Mouse (Mus musculus) lung, embryonic 15.5 days (tissue): Measurements from ENCODE around the gene Gm973. TPM values are rescaled to one million over a fixed set of nuclear protein-coding genes. Genes with fewer than 3 reads are reported as not detected.

Experiments used
- ATAC-seq: fragments of 200-750 bp; cut with Nextera tagmentation; 2 replicates; pipeline ENCODE4 v1.8.0; 2017; ENCODE audit warnings: moderate number of reproducible peaks, borderline replicate concordance; ENCODE audit not compliant: low FRiP score, low TSS enrichment; ENCODE audit errors: extremely low read depth
- H3K27ac ChIP-seq: fragments of 300-500 bp; sonication (generic); 2 replicates; pipeline ENCODE4 v1.5.1; 2015; ENCODE audit warnings: moderate library complexity, mild to moderate bottlenecking, inconsistent platforms
- H3K27me3 ChIP-seq: fragments of 300-500 bp; sonication (generic); 2 replicates; pipeline ENCODE4 v1.6.1; 2015; ENCODE audit warnings: inconsistent platforms
- H3K36me3 ChIP-seq: fragments of 300-500 bp; sonication (generic); 2 replicates; pipeline ENCODE4 v1.6.1; 2015; ENCODE audit warnings: inconsistent platforms
- H3K4me1 ChIP-seq: fragments of 300-500 bp; sonication (generic); 2 replicates; pipeline ENCODE4 v1.6.1; 2015; ENCODE audit warnings: inconsistent platforms
- H3K4me2 ChIP-seq: fragments of 300-500 bp; sonication (generic); 2 replicates; pipeline ENCODE4 v1.6.1; 2015; ENCODE audit warnings: inconsistent platforms, mild to moderate bottlenecking, moderate library complexity
- H3K4me3 ChIP-seq: fragments of 300-500 bp; sonication (generic); 2 replicates; pipeline ENCODE4 v1.5.1; 2015; ENCODE audit warnings: mild to moderate bottlenecking, inconsistent platforms
- H3K9ac ChIP-seq: fragments of 300-500 bp; sonication (generic); 2 replicates; pipeline ENCODE4 v1.6.1; 2015; ENCODE audit warnings: inconsistent platforms
- H3K9me3 ChIP-seq: fragments of 300-500 bp; sonication (generic); 2 replicates; pipeline ENCODE4 v1.6.1; 2016; ENCODE audit warnings: inconsistent platforms
- WGBS: fragments of 180-500 bp; shearing (Covaris S2); methylation state at CpG from one replicate; pipeline ENCODE4 v1.1.7; 2015; 5-methylcytosine and 5-hydroxymethylcytosine counted together
- polyA plus RNA-seq: library from polyadenylated mRNA; unstranded; fragments of >200 nt; fragmentation: Nextera tagmentation; extraction: Ambion mirVana; gene quantifications from 2 replicates; pipeline ENCODE4 v1.2.1, GENCODE M21; 2015

Gm973 gene
- polyA plus RNA-seq, result 0.76 and 0.86 TPM in 2 replicates

- H3K27me3 ChIP-seq, result no peaks in the 10 kb centered on the region
- 2% methylated on average over 25 of the region's 25 CpGs for WGBS
- H3K4me3 ChIP-seq, result peak within 1 kb of the TSS; percentile 37
- peak; percentile 90 for ATAC-seq
- peak within 1 kb of the TSS; percentile 61 for H3K4me2 ChIP-seq
- peak within 1 kb of the TSS; percentile 47 for H3K9ac ChIP-seq
- no peaks in the 10 kb centered on the region for H3K36me3 ChIP-seq
- no peaks in the 10 kb centered on the region for H3K9me3 ChIP-seq
- H3K27ac ChIP-seq, result peak within 1 kb of the TSS; percentile 95
- peaks cover 52% of the 10 kb centered on the region for H3K4me1 ChIP-seq
These were observed at the start of gene Gm973 for GRCm38 (mm10) chr1:59516026-59516917. TSS of gene Gm973 (plus strand) at chr1:59516264.

GRCm38 (mm10) chr1:59469170-59469569 lies 46.9 kb upstream of the Gm973 start:
- 39% methylated on average over 4 of the region's 4 CpGs for WGBS
- no peak for ATAC-seq
- Histone ChIP-seq H3K27ac (no peak overlapping the region), H3K27me3 (no peaks in the 10 kb centered on the region), H3K36me3 (no peaks in the 10 kb centered on the region), H3K4me1 (peaks cover 49% of the 10 kb centered on the region), H3K4me2 (no peak overlapping the region), H3K9me3 (no peaks in the 10 kb centered on the region), H3K4me3 (no peak overlapping the region), H3K9ac (no peak overlapping the region)

GRCm38 (mm10) chr1:59470766-59471165 lies 45.3 kb upstream of the Gm973 start:
- Histone ChIP-seq H3K4me1 (peaks cover 39% of the 10 kb centered on the region), H3K27ac (no peak overlapping the region), H3K36me3 (no peaks in the 10 kb centered on the region), H3K9me3 (no peaks in the 10 kb centered on the region), H3K4me3 (no peak overlapping the region), H3K4me2 (no peak overlapping the region), H3K9ac (no peak overlapping the region), H3K27me3 (no peaks in the 10 kb centered on the region)
- WGBS, result 45% methylated on average over 4 of the region's 4 CpGs
- ATAC-seq, result no peak

GRCm38 (mm10) chr1:59472368-59473180 lies 43.5 kb upstream of the Gm973 start:
- H3K27ac ChIP-seq, result peak overlapping the region; percentile 63
- no peak for ATAC-seq
- H3K4me3 ChIP-seq, result no peak overlapping the region
- peaks cover 37% of the 10 kb centered on the region for H3K4me1 ChIP-seq
- H3K36me3 ChIP-seq, result no peaks in the 10 kb centered on the region
- H3K9me3 ChIP-seq, result no peaks in the 10 kb centered on the region
- whole genome bisulfite sequencing, result 15% methylated on average over 9 of the region's 11 CpGs
- H3K9ac ChIP-seq, result no peak overlapping the region
- no peaks in the 10 kb centered on the region for H3K27me3 ChIP-seq
- H3K4me2 ChIP-seq, result peak overlapping the region; percentile 25; the same call in 1 of the 2 replicates

GRCm38 (mm10) chr1:59473181-59473555 lies 42.9 kb upstream of the Gm973 start:
- ATAC-seq, result no peak
- Histone ChIP-seq H3K27me3 (no peaks in the 10 kb centered on the region), H3K36me3 (no peaks in the 10 kb centered on the region), H3K4me3 (no peak overlapping the region), H3K27ac (peak overlapping the region; percentile 63), H3K9ac (no peak overlapping the region), H3K9me3 (no peaks in the 10 kb centered on the region), H3K4me2 (peak overlapping the region; percentile 4; the same call in 1 of the 2 replicates), H3K4me1 (peaks cover 37% of the 10 kb centered on the region)
- 19% methylated on average over 4 of the region's 4 CpGs for WGBS

- Histone ChIP-seq H3K9me3 (no peaks in the 10 kb centered on the region), H3K27me3 (no peaks in the 10 kb centered on the region), H3K4me2 (no peak overlapping the region), H3K9ac (no peak overlapping the region), H3K4me1 (peaks cover 42% of the 10 kb centered on the region), H3K4me3 (no peak overlapping the region), H3K36me3 (no peaks in the 10 kb centered on the region), H3K27ac (no peak overlapping the region)
- no peak for ATAC-seq
- WGBS, result 20% methylated on average over 2 of the region's 2 CpGs
These were observed 40.4 kb upstream of the Gm973 start for GRCm38 (mm10) chr1:59475618-59476017.

GRCm38 (mm10) chr1:59478911-59479310 lies 37.2 kb upstream of the Gm973 start:
- H3K9me3 ChIP-seq, result no peaks in the 10 kb centered on the region
- no peaks in the 10 kb centered on the region for H3K36me3 ChIP-seq
- WGBS, result 45% methylated on average over 3 of the region's 3 CpGs
- no peak overlapping the region for H3K4me3 ChIP-seq
- no peak for ATAC-seq
- H3K27ac ChIP-seq, result no peak overlapping the region
- H3K9ac ChIP-seq, result no peak overlapping the region
- no peaks in the 10 kb centered on the region for H3K27me3 ChIP-seq
- no peak overlapping the region for H3K4me2 ChIP-seq
- peaks cover 28% of the 10 kb centered on the region for H3K4me1 ChIP-seq

- Histone ChIP-seq H3K9ac (peak overlapping the region; percentile 30), H3K27ac (peak overlapping the region; percentile 99), H3K36me3 (peaks cover 4% of the 10 kb centered on the region; the same call in 1 of the 2 replicates), H3K9me3 (no peaks in the 10 kb centered on the region), H3K4me3 (peak overlapping the region; percentile 84), H3K4me2 (peak overlapping the region; percentile 84), H3K4me1 (peaks cover 27% of the 10 kb centered on the region), H3K27me3 (no peaks in the 10 kb centered on the region)
- ATAC-seq, result no peak
- WGBS, result 3% methylated on average over 23 of the region's 23 CpGs
These were observed 35.1 kb upstream of the Gm973 start for GRCm38 (mm10) chr1:59480821-59481455.

- Histone ChIP-seq H3K36me3 (peaks cover 4% of the 10 kb centered on the region; the same call in 1 of the 2 replicates), H3K27me3 (no peaks in the 10 kb centered on the region), H3K4me1 (peaks cover 34% of the 10 kb centered on the region), H3K4me3 (peak overlapping the region; percentile 84), H3K9ac (peak overlapping the region; percentile 91), H3K27ac (peak overlapping the region; percentile 99), H3K4me2 (peak overlapping the region; percentile 84), H3K9me3 (no peaks in the 10 kb centered on the region)
- WGBS, result under 1% methylated on average over 57 of the region's 57 CpGs
- ATAC-seq, result peak; percentile 94
These were observed 34.4 kb upstream of the Gm973 start for GRCm38 (mm10) chr1:59481456-59482291.

- Histone ChIP-seq H3K27me3 (no peaks in the 10 kb centered on the region), H3K4me2 (peak within 1 kb of the TSS; percentile 84), H3K9ac (peak within 1 kb of the TSS; percentile 91), H3K4me3 (peak within 1 kb of the TSS; percentile 84), H3K27ac (peak within 1 kb of the TSS; percentile 99), H3K36me3 (peaks cover 4% of the 10 kb centered on the region; the same call in 1 of the 2 replicates), H3K4me1 (peaks cover 39% of the 10 kb centered on the region), H3K9me3 (no peaks in the 10 kb centered on the region)
- under 1% methylated on average over 32 of the region's 35 CpGs for WGBS
- ATAC-seq, result peak; percentile 16; the same call in 1 of the 2 replicates
These were observed 33.8 kb upstream of the Gm973 start, which contains the start of gene Fzd7 for GRCm38 (mm10) chr1:59482331-59482695. TSS of gene Fzd7 (plus strand) at chr1:59482424.
